Mouse (Mus musculus) cerebellum, adult 11-12 months (tissue): ENCODE results near the gene Os9.
"Not testable (repeated sequence)": the region's sequence is repeated elsewhere in the genome, so short reads cannot be mapped to it uniquely, and the experiment has no call there.

ENCODE experiments used
- DNase-seq: peaks from one replicate; pipeline ENCODE4 v3.0.0; 2022

Os9 gene

GRCm38 (mm10) chr10:127079665-127080391, 41.1 kb downstream of the Os9 start:
- peak; percentile 80 for DNase-seq

GRCm38 (mm10) chr10:127078677-127079575, 42.0 kb downstream of the Os9 start:
- peak; percentile 72 for DNase-seq

GRCm38 (mm10) chr10:127078001-127078676, 42.8 kb downstream of the Os9 start:
- DNase-seq, result peak; percentile 65

DNA sequence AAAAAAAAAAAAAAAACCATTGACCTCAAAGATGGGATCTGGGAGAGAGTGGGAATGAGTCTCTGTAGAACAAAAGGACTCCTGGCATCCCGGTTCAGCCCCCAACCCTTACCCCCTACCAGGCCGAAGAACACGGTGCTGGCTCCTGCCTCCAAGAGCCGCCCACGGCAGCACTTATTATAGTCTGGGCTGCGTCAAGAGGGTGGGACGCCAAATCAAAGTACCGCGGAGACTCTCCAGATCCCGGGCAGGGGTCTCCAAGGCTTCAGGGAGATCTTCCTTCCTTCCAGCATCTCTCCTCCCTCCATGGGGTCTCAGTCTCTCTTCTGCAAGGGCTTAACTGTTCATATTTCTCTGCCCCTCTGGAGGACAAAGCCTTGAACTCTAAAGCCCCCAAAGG, 43.4 kb downstream of the Os9 start:
- DNase-seq, result no peak

GRCm38 (mm10) chr10:127076082-127076481, 44.8 kb downstream of the Os9 start:
- DNase-seq, result no peak

GRCm38 (mm10) chr10:127075651-127076050, 45.3 kb downstream of the Os9 start:
- DNase-seq, result no peak

GRCm38 (mm10) chr10:127075080-127075479, 45.9 kb downstream of the Os9 start, which contains the start of gene Agap2:
Gene Agap2 (plus strand): TSS chr10:127075284.
- no peak for DNase-seq

GRCm38 (mm10) chr10:127073981-127074380, 47.0 kb downstream of the Os9 start:
- no peak for DNase-seq

- DNase-seq, result not testable (repeated sequence)
Measured at GRCm38 (mm10) chr10:127072969-127073368, 48.0 kb downstream of the Os9 start.

DNA sequence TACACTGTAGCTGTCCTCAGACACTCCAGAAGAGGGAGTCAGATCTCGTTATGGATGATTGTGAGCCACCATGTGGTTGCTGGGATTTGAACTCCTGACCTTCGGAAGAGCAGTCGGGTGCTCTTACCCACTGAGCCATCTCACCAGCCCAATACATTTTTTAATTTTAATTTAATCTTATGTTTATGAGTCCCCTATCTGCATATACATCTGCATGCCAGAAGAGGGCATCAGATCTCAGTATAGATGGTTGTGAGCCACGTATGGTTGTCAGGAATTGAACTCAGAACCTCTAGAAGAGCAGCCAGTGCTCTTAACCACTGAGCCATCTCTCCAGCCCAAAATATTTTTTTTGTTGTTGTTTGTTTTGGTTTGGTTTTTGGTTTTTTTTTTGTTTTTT, 48.7 kb downstream of the Os9 start:
- DNase-seq, result not testable (repeated sequence)

GRCm38 (mm10) chr10:127071203-127071602, 49.7 kb downstream of the Os9 start:
- peak; percentile 39 for DNase-seq

DNA sequence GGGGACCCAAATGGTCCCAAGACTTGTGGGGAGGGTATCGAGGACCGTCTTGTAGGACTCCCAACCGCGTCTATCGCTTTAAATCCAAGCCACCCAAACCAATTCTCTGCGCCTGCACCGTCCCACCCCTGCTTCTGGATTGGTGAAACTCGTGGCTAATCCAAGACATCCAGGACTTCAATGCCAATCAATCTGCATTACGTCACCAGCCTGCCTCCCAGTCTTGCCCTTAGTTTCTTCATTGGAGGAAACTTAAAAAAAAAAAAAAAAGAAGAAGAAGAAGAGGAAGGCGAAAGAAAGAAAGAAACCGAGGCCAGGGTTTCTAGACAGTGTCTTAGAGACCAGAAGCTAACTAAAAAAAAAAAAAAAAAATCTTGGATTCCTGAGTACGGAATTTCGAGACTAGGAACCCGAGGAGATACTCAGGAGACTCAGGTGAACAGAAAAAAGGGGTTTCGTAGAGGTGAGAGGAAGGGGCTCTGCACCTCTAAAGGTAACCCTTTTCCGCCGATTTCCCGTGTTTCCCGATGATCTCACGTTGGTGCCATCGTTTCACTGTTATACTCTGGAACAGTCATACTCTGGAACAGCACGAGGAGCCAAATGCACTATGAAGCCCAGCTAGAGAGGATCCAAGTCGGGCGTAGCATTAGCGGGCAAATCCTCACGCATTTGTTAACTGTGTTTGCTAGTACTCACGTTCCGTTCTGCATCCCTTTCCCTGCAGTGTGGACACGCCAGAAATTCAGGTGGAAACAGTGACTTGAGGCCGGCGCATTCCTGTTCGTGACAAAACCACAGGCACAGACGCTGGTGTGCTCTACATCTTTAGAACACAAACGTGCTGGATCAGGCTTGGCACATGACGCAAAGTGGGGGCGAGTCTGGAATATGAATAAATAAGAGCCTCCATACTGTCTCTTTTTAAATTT, 50.5 kb downstream of the Os9 start, which contains the start of gene Tspan31:
TSS of gene Tspan31 (minus strand) at position 75 of the 932 bp plus-strand sequence.
- peak; percentile 94 for DNase-seq

GRCm38 (mm10) chr10:127069281-127070189, 51.4 kb downstream of the Os9 start:
- DNase-seq, result peak; percentile 37

DNA sequence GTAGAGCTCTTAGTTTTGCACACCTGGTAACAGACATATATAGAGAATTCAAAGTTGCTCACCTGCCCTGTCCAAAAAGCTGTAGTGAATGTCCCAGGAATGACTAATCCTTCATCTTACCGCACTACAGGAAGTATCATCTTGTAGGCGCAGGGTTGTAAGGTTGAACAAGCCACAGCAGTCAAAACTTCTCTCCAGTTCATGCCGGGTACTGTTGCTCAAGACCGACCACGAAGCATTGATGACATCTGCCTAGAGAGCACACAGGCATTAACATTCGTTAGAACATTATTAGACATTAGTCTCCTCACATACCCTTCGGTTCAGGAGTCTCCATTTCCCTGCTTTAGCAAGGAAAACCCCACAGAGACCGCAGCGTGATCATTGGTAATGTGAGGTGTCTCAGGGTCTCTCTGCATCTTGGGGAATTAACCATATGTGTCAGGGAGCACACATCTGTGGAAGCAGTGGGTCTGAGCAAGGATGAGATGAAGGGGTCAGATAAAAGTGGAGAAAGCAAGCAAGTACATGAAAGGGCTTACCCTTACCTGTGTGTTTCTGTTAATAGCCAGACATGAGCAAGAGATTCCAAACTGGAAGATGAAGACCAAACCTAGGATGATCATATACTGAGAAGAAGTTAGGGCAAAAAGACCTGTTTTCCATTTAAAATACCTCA, 52.4 kb downstream of the Os9 start:
- no peak for DNase-seq

DNA sequence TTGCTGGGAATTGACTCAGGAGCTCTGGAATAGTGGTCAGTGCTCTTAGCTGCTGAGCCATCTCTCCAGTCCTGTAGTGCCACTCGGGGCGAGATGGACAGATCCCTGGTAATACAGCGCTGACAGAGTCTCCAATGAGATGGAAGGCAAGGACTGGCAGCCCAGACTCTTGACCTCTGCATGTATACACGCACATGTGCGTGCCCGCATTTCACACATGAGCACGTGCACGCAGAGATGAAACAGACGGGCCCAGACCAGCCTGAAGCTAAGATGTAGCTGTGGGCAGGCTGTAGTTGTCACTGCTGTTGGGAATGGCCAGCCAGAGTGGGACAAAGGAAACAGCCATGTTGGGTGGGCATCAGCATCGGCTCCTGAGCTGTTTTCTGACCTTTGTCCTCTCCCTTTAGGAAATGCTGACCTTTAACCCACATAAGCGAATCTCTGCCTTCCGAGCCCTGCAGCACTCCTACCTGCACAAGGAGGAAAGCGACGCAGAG, 54.4 kb downstream of the Os9 start:
- DNase-seq, result peak; percentile 47

- peak; percentile 57 for DNase-seq
Measured at GRCm38 (mm10) chr10:127065981-127066380, 55.0 kb downstream of the Os9 start.

- peak; percentile 71 for DNase-seq
Measured at GRCm38 (mm10) chr10:127063913-127064870, 56.7 kb downstream of the Os9 start.

- peak; percentile 99 for DNase-seq
Measured at GRCm38 (mm10) chr10:127063239-127063872, 57.6 kb downstream of the Os9 start, which contains the start of gene Cdk4. Gene Cdk4 (plus strand): TSS chr10:127063534.
